Mouse (Mus musculus): ENCODE results near the gene Ctbp1. TPM values are rescaled to one million over a fixed set of nuclear protein-coding genes. Genes with fewer than 3 reads are reported as not detected.

Gene Ctbp1
- polyA plus RNA-seq, 1 experiment from 2014 or later, result 221 TPM

DNA sequence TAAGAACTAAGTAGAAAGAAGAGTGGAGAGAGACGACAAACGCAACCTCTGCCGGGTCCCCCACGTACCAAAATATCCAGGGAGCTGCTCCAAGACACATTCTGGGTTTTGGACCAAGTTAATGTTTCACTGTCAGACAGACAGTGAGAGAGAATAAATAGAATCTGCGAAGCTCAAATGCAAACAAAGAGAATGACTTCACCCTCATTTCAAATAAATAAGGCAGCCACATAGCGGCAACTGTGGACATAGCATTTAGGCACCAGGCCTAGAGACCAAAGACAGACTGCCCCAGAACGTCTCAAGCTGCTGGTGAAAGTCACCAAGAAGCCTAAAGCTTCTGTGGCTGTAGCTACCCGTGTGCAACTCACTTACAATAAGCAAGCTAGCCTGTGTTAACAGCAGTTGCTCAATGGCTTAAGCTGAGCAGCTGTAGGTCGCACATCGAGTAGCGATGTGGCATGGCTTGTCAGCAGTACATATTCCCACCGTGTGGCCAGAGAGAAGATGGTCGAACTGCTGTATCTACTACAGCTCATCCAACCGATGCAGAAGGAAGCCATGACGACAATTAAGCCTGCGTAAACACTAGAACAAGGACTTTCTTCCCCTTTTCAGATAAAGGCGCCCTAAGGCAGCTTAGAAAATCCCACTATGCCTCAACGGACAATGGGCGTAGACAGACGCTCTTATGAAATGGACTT is 55.9 kb downstream of the Ctbp1 start:
- Histone ChIP-seq H3K9ac (ENCODE audit: low read length) (peak overlapping the region; percentile 60), H3K27ac (ENCODE audit: low read length) (peak overlapping the region; percentile 95), H3K36me3 (ENCODE audit: control insufficient read depth, insufficient read depth, low read length) (no peaks in the 10 kb centered on the region), H3K4me3 (replicated peaks; ENCODE audit: low read length) (no peak overlapping the region), H3K9me3 (replicated peaks; ENCODE audit: control insufficient read depth, low read length) (no peaks in the 10 kb centered on the region), H3K27me3 (ENCODE audit: control insufficient read depth, insufficient read depth, low read length) (no peaks in the 10 kb centered on the region), H3K4me1 (ENCODE audit: control insufficient read depth, insufficient read depth, low read length) (peaks cover 56% of the 10 kb centered on the region), H3K4me2 (ENCODE audit: low read depth, low read length) (peak overlapping the region; percentile 45)
- ATAC-seq (ENCODE audit: insufficient read depth, low FRiP score), result peak; percentile 28; the same call in 1 of the 2 replicates
- 50% methylated on average over 20 of the region's 20 CpGs for WGBS

DNA sequence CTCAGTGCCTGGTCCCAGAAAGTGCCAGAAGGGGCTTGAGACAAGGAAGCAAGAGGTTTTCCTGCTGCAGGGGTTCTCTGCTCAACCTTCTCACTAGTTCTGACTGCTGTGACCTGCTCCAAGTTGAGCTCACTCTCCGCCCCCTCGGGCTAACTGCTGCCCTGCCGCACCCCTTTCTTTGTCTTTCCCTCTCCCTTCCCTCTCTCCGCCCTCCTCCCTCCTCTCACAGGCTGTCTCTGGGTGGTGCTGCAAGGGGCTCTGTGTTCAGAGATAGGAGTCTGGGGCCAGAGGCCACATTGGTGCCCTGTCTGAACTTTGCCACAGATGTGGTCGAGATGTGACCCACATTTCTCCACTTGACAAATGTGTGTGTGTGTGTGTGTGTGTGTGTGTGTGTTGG is 56.7 kb downstream of the Ctbp1 start, which contains the start of gene Spon2:
Gene Spon2, minus strand, starts transcription at position 375 of the 400 bp plus-strand sequence.
- no peaks in the 10 kb centered on the region for H3K27me3 ChIP-seq (ENCODE audit: control insufficient read depth, insufficient read depth, low read length)
- H3K36me3 ChIP-seq (ENCODE audit: control insufficient read depth, insufficient read depth, low read length), result no peaks in the 10 kb centered on the region
- H3K4me2 ChIP-seq (ENCODE audit: low read depth, low read length), result peak within 1 kb of the TSS; percentile 45
- H3K27ac ChIP-seq (ENCODE audit: low read length), result peak within 1 kb of the TSS; percentile 95
- WGBS, result 20% methylated on average over 5 of the region's 5 CpGs
- H3K4me3 ChIP-seq (replicated peaks; ENCODE audit: low read length), result peak within 1 kb of the TSS; percentile 33
- peaks cover 51% of the 10 kb centered on the region for H3K4me1 ChIP-seq (ENCODE audit: control insufficient read depth, insufficient read depth, low read length)
- H3K9me3 ChIP-seq (replicated peaks; ENCODE audit: control insufficient read depth, low read length), result no peaks in the 10 kb centered on the region
- H3K9ac ChIP-seq (ENCODE audit: low read length), result peak within 1 kb of the TSS; percentile 60
- peak; percentile 78 for ATAC-seq (ENCODE audit: insufficient read depth, low FRiP score)

- Histone ChIP-seq H3K9ac (ENCODE audit: low read length) (peak overlapping the region; percentile 60), H3K36me3 (ENCODE audit: control insufficient read depth, insufficient read depth, low read length) (no peaks in the 10 kb centered on the region)
These were observed 57.1 kb downstream of the Ctbp1 start for GRCm38 (mm10) chr5:33217663-33218062.

GRCm38 (mm10) chr5:33214723-33215122 is 60.1 kb downstream of the Ctbp1 start:
- H3K36me3 ChIP-seq (ENCODE audit: control insufficient read depth, insufficient read depth, low read length), result no peaks in the 10 kb centered on the region
- no peak overlapping the region for H3K27ac ChIP-seq (ENCODE audit: low read length)
- no peaks in the 10 kb centered on the region for H3K9me3 ChIP-seq (replicated peaks; ENCODE audit: control insufficient read depth, low read length)
- 64% methylated on average over 4 of the region's 4 CpGs for WGBS
- ATAC-seq (ENCODE audit: insufficient read depth, low FRiP score), result no peak
- H3K4me2 ChIP-seq (ENCODE audit: low read depth, low read length), result no peak overlapping the region; the same call in 1 of the 2 replicates
- peaks cover 41% of the 10 kb centered on the region for H3K4me1 ChIP-seq (ENCODE audit: control insufficient read depth, insufficient read depth, low read length)
- H3K4me3 ChIP-seq (replicated peaks; ENCODE audit: low read length), result no peak overlapping the region
- H3K27me3 ChIP-seq (ENCODE audit: control insufficient read depth, insufficient read depth, low read length), result no peaks in the 10 kb centered on the region
- H3K9ac ChIP-seq (ENCODE audit: low read length), result no peak overlapping the region

More at GRCm38 (mm10) chr5:33217663-33218062, 57.1 kb downstream of the Ctbp1 start:
- Histone ChIP-seq H3K9me3 (replicated peaks; ENCODE audit: control insufficient read depth, low read length) (no peaks in the 10 kb centered on the region), H3K4me2 (ENCODE audit: low read depth, low read length) (peak overlapping the region; percentile 45), H3K27me3 (ENCODE audit: control insufficient read depth, insufficient read depth, low read length) (no peaks in the 10 kb centered on the region), H3K4me1 (ENCODE audit: control insufficient read depth, insufficient read depth, low read length) (peaks cover 48% of the 10 kb centered on the region), H3K27ac (ENCODE audit: low read length) (peak overlapping the region; percentile 95), H3K4me3 (replicated peaks; ENCODE audit: low read length) (peak overlapping the region; percentile 33)
- 46% methylated on average over 3 of the region's 3 CpGs for WGBS
- ATAC-seq (ENCODE audit: insufficient read depth, low FRiP score), result peak; percentile 22; the same call in 1 of the 2 replicates

DNA sequence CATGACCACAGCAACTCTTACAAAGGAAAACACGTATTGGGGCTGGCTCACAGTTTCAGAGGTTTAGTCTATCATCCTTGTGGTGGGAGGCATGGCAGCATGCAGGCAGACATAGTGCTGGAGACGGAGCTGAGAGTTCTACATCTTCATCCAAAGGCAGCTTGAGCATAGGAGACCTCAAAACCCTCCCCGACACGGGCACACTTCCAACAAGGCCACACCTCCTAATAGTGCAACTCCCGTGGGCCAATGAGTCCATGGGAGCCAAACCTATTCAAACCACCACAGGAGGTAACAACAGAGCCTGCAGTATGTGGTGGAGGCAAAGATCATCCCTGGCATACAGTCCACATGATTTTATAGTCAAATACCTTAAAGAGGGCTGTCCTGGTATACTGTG is 63.5 kb downstream of the Ctbp1 start:
- 82% methylated on average over 5 of the region's 5 CpGs for WGBS
- Histone ChIP-seq H3K4me3 (replicated peaks; ENCODE audit: low read length) (no peak overlapping the region), H3K9ac (ENCODE audit: low read length) (no peak overlapping the region), H3K27me3 (ENCODE audit: control insufficient read depth, insufficient read depth, low read length) (no peaks in the 10 kb centered on the region), H3K4me2 (ENCODE audit: low read depth, low read length) (no peak overlapping the region), H3K27ac (ENCODE audit: low read length) (no peak overlapping the region), H3K36me3 (ENCODE audit: control insufficient read depth, insufficient read depth, low read length) (no peaks in the 10 kb centered on the region), H3K4me1 (ENCODE audit: control insufficient read depth, insufficient read depth, low read length) (peaks cover 12% of the 10 kb centered on the region; the same call in 1 of the 2 replicates), H3K9me3 (replicated peaks; ENCODE audit: control insufficient read depth, low read length) (no peaks in the 10 kb centered on the region)
- no peak for ATAC-seq (ENCODE audit: insufficient read depth, low FRiP score)

GRCm38 (mm10) chr5:33210515-33210914 is 64.3 kb downstream of the Ctbp1 start:
- Histone ChIP-seq H3K9me3 (replicated peaks; ENCODE audit: control insufficient read depth, low read length) (no peaks in the 10 kb centered on the region), H3K27me3 (ENCODE audit: control insufficient read depth, insufficient read depth, low read length) (no peaks in the 10 kb centered on the region), H3K4me2 (ENCODE audit: low read depth, low read length) (no peak overlapping the region), H3K36me3 (ENCODE audit: control insufficient read depth, insufficient read depth, low read length) (no peaks in the 10 kb centered on the region), H3K4me3 (replicated peaks; ENCODE audit: low read length) (no peak overlapping the region), H3K9ac (ENCODE audit: low read length) (no peak overlapping the region), H3K4me1 (ENCODE audit: control insufficient read depth, insufficient read depth, low read length) (peaks cover 4% of the 10 kb centered on the region; the same call in 1 of the 2 replicates), H3K27ac (ENCODE audit: low read length) (no peak overlapping the region)
- whole genome bisulfite sequencing, result 90% methylated on average over 3 of the region's 3 CpGs
- no peak for ATAC-seq (ENCODE audit: insufficient read depth, low FRiP score)

GRCm38 (mm10) chr5:33208533-33209245 is 66.1 kb downstream of the Ctbp1 start:
- Histone ChIP-seq H3K9me3 (replicated peaks; ENCODE audit: control insufficient read depth, low read length) (no peaks in the 10 kb centered on the region), H3K36me3 (ENCODE audit: control insufficient read depth, insufficient read depth, low read length) (no peaks in the 10 kb centered on the region), H3K27ac (ENCODE audit: low read length) (no peak overlapping the region), H3K4me3 (replicated peaks; ENCODE audit: low read length) (no peak overlapping the region), H3K4me1 (ENCODE audit: control insufficient read depth, insufficient read depth, low read length) (0 out of 2 replicates have a peak, but pooled peaks cover 4% of the 10 kb centered on the region), H3K27me3 (ENCODE audit: control insufficient read depth, insufficient read depth, low read length) (no peaks in the 10 kb centered on the region), H3K9ac (ENCODE audit: low read length) (no peak overlapping the region), H3K4me2 (ENCODE audit: low read depth, low read length) (no peak overlapping the region)
- WGBS, result 59% methylated on average over 14 of the region's 14 CpGs
- ATAC-seq (ENCODE audit: insufficient read depth, low FRiP score), result no peak

DNA sequence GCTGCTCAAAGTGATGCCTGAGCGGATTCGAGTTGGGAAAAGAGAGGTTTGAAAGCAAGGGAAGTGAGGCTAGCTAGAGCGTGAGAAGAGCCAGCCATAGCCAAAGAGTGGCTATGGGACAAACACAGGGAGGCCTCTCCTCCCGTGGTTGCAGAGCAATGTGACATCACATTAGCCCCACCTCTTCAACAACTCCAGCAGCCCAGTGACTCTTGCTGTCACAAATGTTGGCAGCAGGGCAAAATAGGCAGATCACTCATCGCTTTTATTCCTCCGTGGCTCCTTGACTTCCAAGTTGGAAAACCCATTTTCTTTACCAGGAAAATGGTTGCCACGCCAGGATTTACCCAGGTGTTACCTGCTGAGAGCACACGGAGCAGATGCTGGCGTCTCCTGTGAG is 67.7 kb downstream of the Ctbp1 start:
- ATAC-seq (ENCODE audit: insufficient read depth, low FRiP score), result no peak
- Histone ChIP-seq H3K4me1 (ENCODE audit: control insufficient read depth, insufficient read depth, low read length) (0 out of 2 replicates have a peak, but pooled peaks cover 7% of the 10 kb centered on the region), H3K9ac (ENCODE audit: low read length) (0 out of 2 replicates have a peak overlapping the region, but pooled peaks have one; percentile 5), H3K27me3 (ENCODE audit: control insufficient read depth, insufficient read depth, low read length) (no peaks in the 10 kb centered on the region), H3K4me3 (replicated peaks; ENCODE audit: low read length) (no peak overlapping the region), H3K9me3 (replicated peaks; ENCODE audit: control insufficient read depth, low read length) (no peaks in the 10 kb centered on the region), H3K27ac (ENCODE audit: low read length) (no peak overlapping the region), H3K36me3 (ENCODE audit: control insufficient read depth, insufficient read depth, low read length) (no peaks in the 10 kb centered on the region), H3K4me2 (ENCODE audit: low read depth, low read length) (no peak overlapping the region)
- 53% methylated on average over 9 of the region's 9 CpGs for WGBS

DNA sequence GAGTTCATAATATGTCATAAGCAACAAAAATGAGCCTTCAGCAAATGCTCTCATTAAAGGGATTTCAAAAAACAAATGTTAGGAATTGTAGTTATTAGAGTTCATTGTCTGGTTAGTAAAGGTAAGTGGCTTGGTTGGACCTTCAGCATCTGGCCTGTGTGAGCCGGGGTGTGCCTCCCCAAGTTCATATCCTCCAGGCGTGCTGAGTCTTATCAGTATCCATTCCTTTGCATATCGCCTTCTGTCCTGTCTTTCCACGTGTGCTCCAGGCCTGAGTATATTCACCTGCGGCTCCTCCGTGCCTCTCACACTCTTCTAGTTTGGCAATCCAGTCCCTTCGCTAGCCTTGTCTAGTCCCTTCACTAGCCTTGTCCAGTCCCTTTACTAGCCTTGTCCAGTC is 68.5 kb downstream of the Ctbp1 start:
- Histone ChIP-seq H3K9me3 (replicated peaks; ENCODE audit: control insufficient read depth, low read length) (no peaks in the 10 kb centered on the region), H3K9ac (ENCODE audit: low read length) (no peak overlapping the region), H3K36me3 (ENCODE audit: control insufficient read depth, insufficient read depth, low read length) (no peaks in the 10 kb centered on the region), H3K27ac (ENCODE audit: low read length) (no peak overlapping the region), H3K4me2 (ENCODE audit: low read depth, low read length) (no peak overlapping the region), H3K27me3 (ENCODE audit: control insufficient read depth, insufficient read depth, low read length) (no peaks in the 10 kb centered on the region), H3K4me3 (replicated peaks; ENCODE audit: low read length) (no peak overlapping the region), H3K4me1 (ENCODE audit: control insufficient read depth, insufficient read depth, low read length) (0 out of 2 replicates have a peak, but pooled peaks cover 7% of the 10 kb centered on the region)
- 79% methylated on average over 7 of the region's 7 CpGs for WGBS
- ATAC-seq (ENCODE audit: insufficient read depth, low FRiP score), result no peak

Data from stomach, embryonic 16.5 days (tissue).